Mouse (Mus musculus) G1E (cell line): ENCODE measurements around the gene Asxl2. TPM values are rescaled to one million over a fixed set of nuclear protein-coding genes. Genes with fewer than 3 reads are reported as not detected.

Experiments used
- ATAC-seq: 2 replicates; pipeline ENCODE4 v1.8.0; 2016; ENCODE audit warnings: mild to moderate bottlenecking; ENCODE audit not compliant: insufficient number of reproducible peaks, poor library complexity, low FRiP score, severe bottlenecking; ENCODE audit errors: extremely low read depth
- DNase-seq: peaks from one replicate; pipeline ENCODE4 v3.0.0; 2012; ENCODE audit warnings: low spot score
- H3K27me3 ChIP-seq: 2 replicates; pipeline ENCODE4 v1.6.1; 2012; ENCODE audit warnings: mild to moderate bottlenecking, low read length, inconsistent platforms; ENCODE audit not compliant: insufficient read depth
- H3K36me3 ChIP-seq: replicated peaks from 2 replicates; pipeline ENCODE3; 2012; ENCODE audit warnings: mild to moderate bottlenecking, inconsistent platforms
- H3K4me1 ChIP-seq: 2 replicates; pipeline ENCODE4 v1.6.1; 2012; ENCODE audit warnings: low read depth, low read length, inconsistent platforms, mixed read lengths; ENCODE audit not compliant: insufficient read depth
- H3K4me3 ChIP-seq: 2 replicates; pipeline ENCODE4 v1.5.1; 2012; ENCODE audit warnings: low read depth, mild to moderate bottlenecking, inconsistent platforms, low read length, moderate library complexity, mixed read lengths
- H3K9me3 ChIP-seq: replicated peaks from 2 replicates; pipeline ENCODE4 v1.6.1; 2012; ENCODE audit warnings: inconsistent platforms
- CTCF ChIP-seq: IDR thresholded peaks from 2 replicates; pipeline ENCODE4 v1.5.1; 2012; ENCODE audit warnings: low read depth, low read length, inconsistent platforms, mixed read lengths
- GATA1 ChIP-seq: IDR thresholded peaks from 2 replicates; pipeline ENCODE4 v1.6.1; 2012; ENCODE audit warnings: borderline replicate concordance, low read length, inconsistent platforms, mixed read lengths
- GATA2 ChIP-seq: IDR thresholded peaks from 2 replicates; pipeline ENCODE4 v1.6.1; 2012; ENCODE audit warnings: low read depth, low read length, inconsistent platforms, borderline replicate concordance
- POLR2AphosphoS5 ChIP-seq: IDR thresholded peaks from 2 replicates; pipeline ENCODE4 v1.6.1; 2012; ENCODE audit warnings: low read depth, low read length, inconsistent platforms; ENCODE audit not compliant: insufficient replicate concordance
- TAL1 ChIP-seq: conservative IDR thresholded peaks from 2 replicates; pipeline ENCODE4 v1.6.1; 2012; ENCODE audit warnings: low read depth, low read length, inconsistent platforms, mixed read lengths
- polyA plus RNA-seq: library from polyadenylated mRNA; stranded (reverse); fragments of >175 nt; gene quantifications from 2 replicates; pipeline ENCODE4 v1.2.3, GENCODE M21; 2012
- total RNA-seq, 2 experiments: library from RNA; stranded (forward) in 1 of 2; stranded (reverse) in 1 of 2; fragments of 200-1000 nt in 1 of 2; fragments of >200 nt in 1 of 2; fragmentation: Nextera tagmentation in 1 of 2; gene quantifications; 2 replicates each; pipeline ENCODE4 v1.2.3; 2014 to 2017

The Asxl2 gene
- total RNA-seq (2014; fragmentation: Nextera tagmentation), result 82.5 and 91.9 TPM in 2 replicates
- total RNA-seq (2017), result 36.5 and 47.5 TPM in 2 replicates
- polyA plus RNA-seq, result 10.6 and 13.6 TPM in 2 replicates

DNA sequence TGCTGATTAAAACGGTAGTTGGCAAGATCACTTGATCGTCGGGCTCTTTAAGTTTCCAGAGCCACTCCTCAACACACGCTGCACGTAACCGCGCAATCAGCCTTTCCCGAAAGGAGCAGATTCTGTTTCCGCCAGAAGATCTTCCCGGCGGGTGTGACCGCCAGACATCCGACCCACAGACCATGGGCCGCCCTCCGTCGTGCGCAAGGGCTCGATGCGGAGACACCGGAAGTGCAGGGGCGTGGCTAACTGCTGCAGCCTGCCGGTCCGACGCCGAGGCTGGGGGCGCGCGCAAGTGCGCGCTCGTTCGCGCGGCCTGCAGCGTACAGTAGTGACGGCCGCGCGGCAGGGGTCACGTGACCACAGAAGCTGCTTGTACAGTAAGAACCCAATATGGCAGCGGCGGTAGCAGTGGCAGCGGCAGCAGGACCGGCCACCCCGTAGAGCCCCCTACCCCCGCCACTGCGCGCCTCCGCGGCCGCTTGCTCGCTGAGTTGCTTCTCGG is at the start of gene Asxl2:
TSS of gene Asxl2 (plus strand) at position 328 of the 505 bp plus-strand sequence.
- TF ChIP-seq TAL1, result no peak
- TF ChIP-seq GATA2, result no peak
- TF ChIP-seq POLR2AphosphoS5, result no peak
- no peak for TF ChIP-seq CTCF
- no peak for TF ChIP-seq GATA1
- Histone ChIP-seq H3K9me3 (no peaks in the 10 kb centered on the region), H3K27me3 (no peaks in the 10 kb centered on the region), H3K4me3 (peak within 1 kb of the TSS; percentile 92), H3K36me3 (peaks cover 27% of the 10 kb centered on the region), H3K4me1 (peaks cover 42% of the 10 kb centered on the region)
- ATAC-seq (peak; percentile 78), DNase-seq (peak; percentile 80)

GRCm38 (mm10) chr12:3377190-3377589 is 49.5 kb upstream of the Asxl2 start:
- Histone ChIP-seq H3K4me1 (no peaks in the 10 kb centered on the region), H3K27me3 (no peaks in the 10 kb centered on the region), H3K9me3 (no peaks in the 10 kb centered on the region), H3K4me3 (no peak overlapping the region), H3K36me3 (no peaks in the 10 kb centered on the region)
- DNase-seq, result no peak
- TF ChIP-seq GATA2 (no peak), POLR2AphosphoS5 (no peak), CTCF (no peak), TAL1 (no peak), GATA1 (no peak)
- no peak for ATAC-seq

DNA sequence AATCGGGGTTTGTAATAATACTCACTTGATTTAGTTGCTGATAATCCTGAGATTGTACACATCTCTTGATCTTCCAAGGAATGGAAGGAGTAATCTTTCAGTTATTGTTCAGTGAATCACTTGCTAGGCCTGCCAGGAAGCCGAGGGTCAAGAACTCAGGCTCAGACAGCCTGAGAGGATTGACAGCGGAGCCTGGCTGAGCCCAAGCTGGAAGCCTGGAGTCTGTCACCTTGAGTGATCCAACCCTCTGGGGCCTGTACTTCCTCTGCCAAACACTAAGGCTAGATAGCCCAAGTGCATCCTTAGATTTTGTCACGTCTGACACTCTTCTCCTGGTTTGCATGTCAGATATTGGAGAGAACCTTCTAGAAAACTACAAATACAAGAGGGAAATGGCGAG is 48.9 kb upstream of the Asxl2 start:
- TF ChIP-seq CTCF (no peak), GATA2 (no peak), TAL1 (no peak), POLR2AphosphoS5 (no peak)
- no peak for DNase-seq
- Histone ChIP-seq H3K9me3 (no peaks in the 10 kb centered on the region), H3K36me3 (no peaks in the 10 kb centered on the region), H3K27me3 (no peaks in the 10 kb centered on the region), H3K4me1 (no peaks in the 10 kb centered on the region), H3K4me3 (no peak overlapping the region)
- ATAC-seq, result no peak

- Histone ChIP-seq H3K9me3 (no peaks in the 10 kb centered on the region), H3K36me3 (no peaks in the 10 kb centered on the region), H3K27me3 (no peaks in the 10 kb centered on the region), H3K4me1 (peaks cover 6% of the 10 kb centered on the region), H3K4me3 (no peak overlapping the region)
- DNase-seq (no peak), ATAC-seq (no peak)
- TF ChIP-seq GATA2 (no peak), GATA1 (no peak), CTCF (no peak), POLR2AphosphoS5 (no peak), TAL1 (no peak)
Observed at GRCm38 (mm10) chr12:3384860-3385259, 41.8 kb upstream of the Asxl2 start.

- H3K9me3 ChIP-seq, result no peaks in the 10 kb centered on the region
- no peak for DNase-seq
- H3K4me1 ChIP-seq, result peaks cover 6% of the 10 kb centered on the region
- H3K27me3 ChIP-seq, result no peaks in the 10 kb centered on the region
- TF ChIP-seq GATA1 (no peak), GATA2 (no peak), POLR2AphosphoS5 (no peak), TAL1 (no peak), CTCF (no peak)
- ATAC-seq, result no peak
- no peak overlapping the region for H3K4me3 ChIP-seq
- no peaks in the 10 kb centered on the region for H3K36me3 ChIP-seq
Observed at GRCm38 (mm10) chr12:3385271-3385670, 41.4 kb upstream of the Asxl2 start.

- no peaks in the 10 kb centered on the region for H3K9me3 ChIP-seq
- H3K36me3 ChIP-seq, result no peaks in the 10 kb centered on the region
- ATAC-seq, result no peak
- H3K4me3 ChIP-seq, result no peak overlapping the region
- H3K27me3 ChIP-seq, result no peaks in the 10 kb centered on the region
- no peak for DNase-seq
- H3K4me1 ChIP-seq, result peaks cover 6% of the 10 kb centered on the region
- TF ChIP-seq POLR2AphosphoS5 (no peak), TAL1 (no peak)
Observed at GRCm38 (mm10) chr12:3385940-3386339, 40.7 kb upstream of the Asxl2 start.

DNA sequence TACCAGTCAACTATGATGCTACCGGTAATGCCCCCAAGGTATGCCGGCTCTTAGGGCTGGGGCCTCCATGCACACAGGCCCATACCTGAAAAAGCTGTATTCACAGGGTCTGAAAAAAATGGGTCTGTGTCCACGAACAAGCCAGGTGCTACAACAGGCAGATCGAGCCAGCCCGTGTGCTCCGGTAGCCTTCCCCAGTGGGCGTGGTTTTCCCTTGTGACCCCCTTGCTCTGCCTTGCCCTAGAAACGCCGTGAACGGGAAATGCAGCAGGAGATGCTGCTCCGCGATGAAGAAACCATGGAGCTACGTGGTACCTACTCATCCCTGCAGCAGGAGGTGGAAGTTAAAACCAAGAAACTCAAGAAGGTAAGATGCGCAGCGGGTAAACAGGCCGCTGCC is 38.8 kb upstream of the Asxl2 start:
- Histone ChIP-seq H3K4me1 (peaks cover 6% of the 10 kb centered on the region), H3K27me3 (no peaks in the 10 kb centered on the region), H3K36me3 (no peaks in the 10 kb centered on the region), H3K9me3 (no peaks in the 10 kb centered on the region), H3K4me3 (no peak overlapping the region)
- DNase-seq (no peak), ATAC-seq (no peak)
- TF ChIP-seq CTCF (no peak), GATA2 (no peak), GATA1 (no peak), POLR2AphosphoS5 (no peak), TAL1 (no peak)
